Mouse (Mus musculus) kidney, postnatal 36 days (tissue): ENCODE data around the gene Cyp3a16.
"Not testable (repeated sequence)": the region's sequence is repeated elsewhere in the genome, so short reads cannot be mapped to it uniquely, and the experiment has no call there.

ENCODE experiments used
- DNase-seq, 2 experiments: peaks; one replicate each; pipeline ENCODE4 v3.0.0; 2021 to 2022; ENCODE audit warnings: mixed read lengths in 2 of 2

The Cyp3a16 gene

DNA sequence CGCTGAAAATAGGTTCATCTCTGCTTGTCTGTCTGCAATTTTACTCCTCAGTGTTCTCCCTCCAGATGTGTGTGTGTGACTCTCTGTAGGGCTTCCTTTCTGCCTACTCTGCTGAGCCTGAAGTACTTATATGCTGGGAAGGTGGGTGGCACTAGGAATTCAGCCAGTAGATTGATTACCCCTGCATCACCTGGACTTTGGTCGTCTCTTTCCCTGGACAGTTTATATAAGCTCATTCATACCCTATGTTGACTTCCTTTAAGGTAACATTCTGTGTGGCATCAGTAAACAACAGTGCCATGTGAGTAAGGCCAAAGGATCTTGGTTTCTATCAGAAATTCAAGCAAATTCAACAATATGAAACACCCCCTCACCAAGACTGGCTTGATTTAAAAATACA, at the start of gene Cyp3a16:
Cyp3a16 (minus strand) TSS at position 101 of the 400 bp plus-strand sequence.
- DNase-seq = not testable (repeated sequence)

DNA sequence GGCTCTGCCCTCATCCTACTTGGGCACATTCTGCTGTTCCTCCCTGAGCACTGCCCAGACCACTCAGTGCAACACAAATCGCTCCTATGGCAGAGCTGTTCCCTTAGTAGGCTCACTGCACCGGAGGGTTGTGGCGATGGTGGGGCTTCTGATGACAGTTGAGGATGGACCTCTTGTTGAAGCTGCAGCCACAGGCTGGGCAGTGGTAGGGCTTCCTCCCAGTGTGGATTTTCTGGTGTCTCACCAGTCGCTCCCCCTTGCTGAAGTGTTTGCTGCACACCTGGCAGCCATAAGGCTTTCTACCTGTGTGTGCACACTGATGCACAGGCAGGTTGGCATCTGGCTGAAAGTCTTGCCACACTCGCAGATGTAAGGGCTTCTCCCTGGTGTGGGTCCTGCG, 20.8 kb upstream of the Cyp3a16 start:
- no peak for DNase-seq

DNA sequence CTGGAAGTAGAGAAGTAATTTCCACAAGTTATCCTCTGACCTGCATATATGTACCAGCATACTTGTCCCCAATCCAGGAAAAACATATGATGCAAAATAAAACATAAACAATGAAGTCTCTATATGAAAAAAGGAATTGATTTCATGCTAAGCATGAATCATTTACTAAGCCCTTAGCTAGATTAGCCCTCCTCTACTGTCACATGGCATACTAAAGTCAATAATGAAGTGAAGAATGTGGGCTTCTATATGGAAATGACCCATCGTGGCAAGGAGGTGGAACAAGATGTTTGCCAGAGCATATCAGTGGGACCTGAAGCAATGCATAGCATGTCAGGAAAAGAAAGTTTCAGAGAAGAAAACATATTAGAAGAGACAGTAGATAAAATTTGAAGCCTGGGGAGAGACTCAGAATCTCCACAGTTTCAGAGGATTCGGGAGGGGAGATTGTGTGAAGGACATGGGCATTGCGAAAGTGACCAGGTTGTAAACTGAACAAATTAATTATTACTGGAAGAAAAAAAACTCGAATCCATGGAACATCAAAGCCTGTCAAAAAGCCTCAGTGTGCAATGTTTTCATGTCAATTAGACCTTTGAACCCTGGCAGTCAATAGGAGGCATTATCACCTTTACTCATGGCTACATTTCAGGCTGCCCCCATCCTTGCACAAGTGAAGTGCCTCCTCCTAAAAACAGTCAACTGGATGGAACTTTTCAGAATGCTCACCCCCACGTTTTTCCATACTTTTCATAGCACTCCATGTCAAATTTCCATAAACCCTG, 5.0 kb downstream of the Cyp3a16 start:
- DNase-seq = no peak

DNA sequence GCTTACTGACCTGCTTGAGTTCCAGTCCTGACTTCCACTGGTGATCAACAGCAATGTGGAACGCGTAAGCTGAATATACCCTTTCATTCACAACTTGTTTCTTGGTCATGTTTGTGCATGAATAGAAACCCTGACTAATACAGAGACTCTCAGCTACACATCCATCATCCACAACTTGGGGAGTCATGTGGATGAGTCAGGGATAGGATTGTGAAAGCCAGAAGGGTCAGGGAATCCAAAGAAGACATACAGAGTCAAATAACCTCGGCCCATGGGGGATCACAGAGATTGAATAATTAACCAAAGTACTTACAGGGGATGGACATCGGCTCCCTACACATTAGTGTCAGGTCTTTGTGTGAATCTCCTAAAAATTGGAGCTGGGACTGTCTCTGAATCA, 7.2 kb downstream of the Cyp3a16 start:
- no peak for DNase-seq

DNA sequence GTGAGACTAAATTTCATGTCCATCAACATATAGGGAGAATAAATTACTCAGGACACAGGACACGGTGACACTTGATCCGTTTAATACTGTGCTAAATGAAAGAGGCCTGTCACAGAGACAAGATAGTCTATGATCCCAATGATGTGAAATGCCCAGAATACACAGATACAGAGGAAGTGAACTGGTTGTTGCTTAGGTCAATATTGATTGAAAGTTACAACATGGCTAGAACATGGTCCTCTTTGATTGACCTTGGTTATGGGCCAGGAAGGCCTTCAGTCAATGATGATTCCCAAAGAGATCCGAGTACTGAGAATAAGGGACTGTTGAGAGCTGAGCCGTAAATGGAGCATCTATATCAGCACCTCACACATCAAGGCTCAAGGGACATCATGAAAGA, 15.1 kb downstream of the Cyp3a16 start:
- no peak for DNase-seq

DNA sequence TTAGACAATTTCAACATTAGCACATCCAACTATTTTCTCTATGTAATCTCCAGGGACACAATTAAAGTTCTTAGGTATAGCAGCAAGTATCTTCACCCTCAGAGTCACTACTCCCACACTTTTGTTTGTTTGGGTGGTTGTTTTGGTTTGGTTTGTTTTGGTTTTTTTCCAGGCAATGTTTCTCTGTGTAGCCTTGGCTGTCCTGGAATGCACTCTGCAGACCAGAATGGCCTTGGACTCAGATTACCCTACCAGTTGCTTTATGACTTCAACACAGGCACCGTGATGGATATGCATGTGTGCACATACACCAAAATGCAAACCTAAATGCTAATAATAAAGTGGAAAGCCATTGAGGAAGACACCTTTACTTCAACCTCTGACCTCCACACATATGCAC, 35.8 kb downstream of the Cyp3a16 start:
- no peak for DNase-seq

DNA sequence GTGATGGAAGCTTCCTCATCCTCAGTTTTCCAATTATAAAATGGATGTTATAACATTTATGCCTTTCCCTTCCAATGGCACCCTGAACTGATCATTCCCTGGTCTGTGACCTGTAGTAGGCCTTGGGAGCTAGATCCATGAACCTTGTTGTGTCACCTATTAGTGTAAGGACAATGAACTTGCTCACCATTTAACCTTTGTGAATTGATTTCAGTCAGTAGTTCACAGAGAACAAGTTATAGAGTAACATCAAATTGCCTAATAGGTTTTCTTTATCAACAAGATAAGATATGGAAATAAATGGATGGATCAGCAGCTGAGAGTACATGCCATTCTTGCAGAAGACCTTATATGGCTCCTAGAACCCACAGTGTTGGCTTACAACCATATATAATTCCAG, 38.5 kb downstream of the Cyp3a16 start:
- no peak for DNase-seq

DNA sequence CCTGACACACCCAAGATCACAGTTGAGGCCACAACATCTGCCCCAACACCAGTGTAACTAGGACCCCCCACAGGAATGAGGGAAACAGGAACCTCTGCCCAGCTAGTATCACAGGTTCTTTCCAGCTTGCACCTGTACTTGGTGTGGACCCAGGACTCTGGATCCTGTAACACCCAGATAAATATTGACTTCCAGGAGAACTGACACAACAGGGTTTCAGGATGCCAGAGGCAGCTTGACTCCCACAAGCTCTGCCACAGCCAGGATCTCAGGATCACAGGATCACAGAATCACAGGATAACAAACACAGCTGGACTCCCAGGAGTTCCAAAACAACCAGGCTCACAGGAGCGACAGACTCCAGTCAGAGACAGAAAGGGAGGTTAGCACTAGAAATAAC, 47.2 kb downstream of the Cyp3a16 start:
- DNase-seq = no peak

DNA sequence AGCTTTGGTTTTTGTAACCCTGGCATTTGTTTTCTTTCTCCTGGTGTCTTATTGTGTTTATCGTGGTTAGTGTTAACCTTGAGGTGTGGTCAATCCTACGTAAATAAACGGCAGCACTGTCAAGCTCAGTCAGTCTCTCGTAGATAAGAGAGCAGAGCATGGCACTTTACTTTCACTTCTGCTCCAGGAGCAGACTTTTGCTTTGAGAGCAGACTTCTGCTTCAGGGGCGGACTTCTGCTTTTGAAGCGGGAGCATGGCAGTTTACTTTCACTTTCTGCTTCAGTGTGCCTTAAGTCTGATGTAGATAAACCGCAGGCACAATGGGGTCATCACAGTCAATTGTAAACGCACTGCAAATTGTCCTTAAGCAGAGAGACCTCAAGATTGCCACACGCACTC, 54.1 kb downstream of the Cyp3a16 start:
- DNase-seq = not testable (repeated sequence)
